Mouse (Mus musculus) splenic B cell, adult 2 months (primary cell): ENCODE data around the gene Gucy2d.
A peak's percentile ranks its signal among the peaks of the same experiment; 100 is the strongest.

Source experiments
- DNase-seq: peaks from one replicate; pipeline ENCODE4 v3.0.0-alpha.2; 2011; ENCODE audit warnings: low read depth, low spot score
- H3K27me3 ChIP-seq: 2 replicates; pipeline ENCODE4 v1.6.1; 2012; ENCODE audit warnings: mild to moderate bottlenecking, low read length, moderate library complexity, mixed read lengths; ENCODE audit not compliant: control insufficient read depth, poor library complexity, insufficient read depth, severe bottlenecking
- H3K36me3 ChIP-seq: 2 replicates; pipeline ENCODE4 v1.6.1; 2012; ENCODE audit warnings: mild to moderate bottlenecking, low read length, moderate library complexity, mixed read lengths; ENCODE audit not compliant: control insufficient read depth, poor library complexity, insufficient read depth, severe bottlenecking

The Gucy2d gene

GRCm38 (mm10) chr7:98504726-98505314, 64.6 kb downstream of the Gucy2d start:
- no peaks in the 10 kb centered on the region for H3K36me3 ChIP-seq
- H3K27me3 ChIP-seq: no peaks in the 10 kb centered on the region
- DNase-seq: no peak

- no peak for DNase-seq
- no peaks in the 10 kb centered on the region for H3K36me3 ChIP-seq
- no peaks in the 10 kb centered on the region for H3K27me3 ChIP-seq
Observed at GRCm38 (mm10) chr7:98505664-98506063, 65.4 kb downstream of the Gucy2d start.

GRCm38 (mm10) chr7:98510961-98511958, 71.0 kb downstream of the Gucy2d start:
- Histone ChIP-seq H3K27me3 (no peaks in the 10 kb centered on the region), H3K36me3 (no peaks in the 10 kb centered on the region)
- DNase-seq: no peak

GRCm38 (mm10) chr7:98513251-98513650, 73.0 kb downstream of the Gucy2d start:
- Histone ChIP-seq H3K27me3 (no peaks in the 10 kb centered on the region), H3K36me3 (no peaks in the 10 kb centered on the region)
- DNase-seq: no peak

GRCm38 (mm10) chr7:98522576-98522975, 82.4 kb downstream of the Gucy2d start:
- H3K27me3 ChIP-seq: no peaks in the 10 kb centered on the region
- H3K36me3 ChIP-seq: no peaks in the 10 kb centered on the region
- peak; percentile 48 for DNase-seq

GRCm38 (mm10) chr7:98523070-98523812, 83.0 kb downstream of the Gucy2d start:
- Histone ChIP-seq H3K36me3 (no peaks in the 10 kb centered on the region), H3K27me3 (no peaks in the 10 kb centered on the region)
- no peak for DNase-seq

- H3K27me3 ChIP-seq: no peaks in the 10 kb centered on the region
- peak; percentile 56 for DNase-seq
- no peaks in the 10 kb centered on the region for H3K36me3 ChIP-seq
Observed at GRCm38 (mm10) chr7:98523813-98524361, 83.7 kb downstream of the Gucy2d start.

- Histone ChIP-seq H3K36me3 (no peaks in the 10 kb centered on the region), H3K27me3 (no peaks in the 10 kb centered on the region)
- no peak for DNase-seq
Observed at GRCm38 (mm10) chr7:98524401-98524800, 84.2 kb downstream of the Gucy2d start.

- no peaks in the 10 kb centered on the region for H3K36me3 ChIP-seq
- no peak for DNase-seq
- H3K27me3 ChIP-seq: no peaks in the 10 kb centered on the region
Observed at GRCm38 (mm10) chr7:98524869-98525699, 84.9 kb downstream of the Gucy2d start.
